Mouse (Mus musculus) MEL (cell line): Measurements from ENCODE around the gene Setd5.

Experiments
- CHD1 ChIP-seq: IDR thresholded peaks from 2 replicates; pipeline ENCODE4 v1.6.1; 2012; ENCODE audit warnings: low read depth, mild to moderate bottlenecking, inconsistent platforms, low read length, improper control_type of control experiment
- CTCF ChIP-seq, 3 experiments: IDR thresholded peaks in 2 of 3; conservative IDR thresholded peaks in 1 of 3; 2 replicates each; pipeline ENCODE4 v1.5.1; 2011 to 2012; ENCODE audit warnings: low read length in 3 of 3, low read depth in 2 of 3, mild to moderate bottlenecking in 2 of 3, improper control_type of control experiment in 1 of 3, inconsistent platforms in 1 of 3, mixed read lengths in 1 of 3, moderate library complexity in 1 of 3; ENCODE audit not compliant: control insufficient read depth in 1 of 3, insufficient read depth in 1 of 3, poor library complexity in 1 of 3, severe bottlenecking in 1 of 3
- EP300 ChIP-seq, 2 experiments: IDR thresholded peaks; 2 replicates each; pipeline ENCODE4 v1.6.1; 2011; ENCODE audit warnings: improper control_type of control experiment in 2 of 2, low read length in 2 of 2, low read depth in 1 of 2, mild to moderate bottlenecking in 1 of 2
- GABPA ChIP-seq: IDR thresholded peaks from 2 replicates; pipeline ENCODE4 v1.6.1; 2012; ENCODE audit warnings: low read depth, mild to moderate bottlenecking, inconsistent platforms, low read length, improper control_type of control experiment, moderate library complexity
- GATA1 ChIP-seq: IDR thresholded peaks from 2 replicates; pipeline ENCODE4 v1.6.1; 2011; ENCODE audit warnings: low read depth, low read length, improper control_type of control experiment
- HCFC1 ChIP-seq: IDR thresholded peaks from 2 replicates; pipeline ENCODE4 v1.6.1; 2012; ENCODE audit warnings: low read depth, mild to moderate bottlenecking, inconsistent platforms, low read length, improper control_type of control experiment, moderate library complexity
- JUND ChIP-seq: IDR thresholded peaks from 2 replicates; pipeline ENCODE4 v1.6.1; 2011; ENCODE audit warnings: low read depth, mild to moderate bottlenecking, improper control_type of control experiment, low read length
- MXI1 ChIP-seq: IDR thresholded peaks from 2 replicates; pipeline ENCODE4 v1.6.1; 2011; ENCODE audit warnings: mild to moderate bottlenecking, low read depth, low read length, improper control_type of control experiment
- NRF1 ChIP-seq: IDR thresholded peaks from 2 replicates; pipeline ENCODE4 v1.6.1; 2014; ENCODE audit warnings: low read depth, mild to moderate bottlenecking, inconsistent platforms, low read length, improper control_type of control experiment, moderate library complexity; ENCODE audit not compliant: poor library complexity, insufficient read depth, severe bottlenecking
- POLR2A ChIP-seq, 2 experiments: IDR thresholded peaks; 2 replicates each; pipeline ENCODE4 v1.6.1; 2011 to 2012; ENCODE audit warnings: low read length in 2 of 2, mild to moderate bottlenecking in 2 of 2, control low read depth in 1 of 2, improper control_type of control experiment in 1 of 2, low read depth in 1 of 2, moderate library complexity in 1 of 2; ENCODE audit not compliant: control insufficient read depth in 1 of 2, insufficient read depth in 1 of 2, poor library complexity in 1 of 2
- POLR2AphosphoS2 ChIP-seq: IDR thresholded peaks from 2 replicates; pipeline ENCODE4 v1.6.1; 2011; ENCODE audit warnings: low read length, improper control_type of control experiment
- SIN3A ChIP-seq: IDR thresholded peaks from 2 replicates; pipeline ENCODE4 v1.6.1; 2012; ENCODE audit warnings: low read length, improper control_type of control experiment, inconsistent platforms
- TBP ChIP-seq: IDR thresholded peaks from 2 replicates; pipeline ENCODE4 v1.8.0; 2011; ENCODE audit warnings: low read depth, low read length, improper control_type of control experiment

- TF ChIP-seq MXI1: no peak
- no peak for TF ChIP-seq NRF1
- TF ChIP-seq CTCF (IDR thresholded peaks at IDR 0.05 in 2 of 3, conservative IDR thresholded peaks at IDR 0.05 in 1 of 3; ENCODE audit: control insufficient read depth in 1 of 3, insufficient read depth in 1 of 3, low read depth in 2 of 3, low read length in 3 of 3, poor library complexity in 1 of 3, severe bottlenecking in 1 of 3): no peak
- TF ChIP-seq SIN3A: peak; percentile 83
- peak; percentile 27; the same call in 1 of the 2 replicates for TF ChIP-seq HCFC1
- no peak for TF ChIP-seq GABPA
- TF ChIP-seq GATA1: peak; percentile 65
- TF ChIP-seq POLR2AphosphoS2: no peak
- 0 out of 2 replicates have a peak, but pooled peaks have one; percentile 8 for TF ChIP-seq JUND
- no peak; a peak in 1 of 4 replicates for TF ChIP-seq POLR2A (IDR thresholded peaks at IDR 0.05; ENCODE audit: control insufficient read depth in 1 of 2, insufficient read depth in 1 of 2, low read depth in 1 of 2, low read length in 2 of 2, poor library complexity in 1 of 2)
- no peak for TF ChIP-seq CHD1
- peak; percentile 22 to 24; a peak in 2 of 4 replicates for TF ChIP-seq EP300 (IDR thresholded peaks at IDR 0.05; ENCODE audit: low read depth in 1 of 2, low read length in 2 of 2)
- TF ChIP-seq TBP: peak; percentile 77
Measured at GRCm38 (mm10) chr6:113099640-113100289, 22.6 kb downstream of the Setd5 start.
